Mouse (Mus musculus) lung, postnatal 10 days (tissue): ENCODE data around the gene Usp32.
A peak's percentile ranks its signal among the peaks of the same experiment; 100 is the strongest.
"Not testable (repeated sequence)": the region's sequence is repeated elsewhere in the genome, so short reads cannot be mapped to it uniquely, and the experiment has no call there.

ENCODE experiments used
- DNase-seq: peaks from one replicate; pipeline ENCODE4 v3.0.0; 2021

Gene Usp32

GRCm38 (mm10) chr11:85139581-85140540 is at the start of gene Usp32:
Gene Usp32, minus strand, starts transcription at chr11:85140161.
- DNase-seq = peak; percentile 97

- no peak for DNase-seq
Measured at GRCm38 (mm10) chr11:85189110-85189509, 49.1 kb upstream of the Usp32 start.

- no peak for DNase-seq
Measured at GRCm38 (mm10) chr11:85184839-85185238, 44.9 kb upstream of the Usp32 start.

- DNase-seq = peak; percentile 58
Measured at GRCm38 (mm10) chr11:85184082-85184481, 44.1 kb upstream of the Usp32 start.

DNA sequence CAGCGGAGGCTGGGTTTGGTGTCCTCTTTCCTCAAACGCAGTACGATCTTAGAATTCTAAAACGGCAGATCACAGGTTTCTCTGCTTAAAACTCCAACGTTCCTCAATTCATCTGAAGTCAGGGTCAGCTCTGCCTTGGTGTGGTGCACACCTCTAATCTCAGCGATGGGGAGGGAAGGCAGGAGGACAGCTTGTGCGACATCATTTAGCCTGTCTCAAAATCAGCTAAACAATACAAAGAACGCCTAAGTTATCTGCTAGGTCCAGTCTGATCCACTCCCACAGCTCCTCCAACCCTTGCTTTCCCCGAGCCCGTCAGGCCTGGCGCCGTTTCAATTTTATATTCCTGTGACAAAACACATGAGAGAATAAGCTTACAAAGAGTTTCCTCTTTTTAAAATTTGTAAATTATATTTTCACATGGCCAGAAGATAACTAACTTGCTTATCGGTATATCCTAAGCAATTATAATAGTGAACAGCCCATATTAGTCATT is 43.4 kb upstream of the Usp32 start:
- peak; percentile 38 for DNase-seq

GRCm38 (mm10) chr11:85182617-85183283 is 42.8 kb upstream of the Usp32 start:
- peak; percentile 84 for DNase-seq

GRCm38 (mm10) chr11:85178413-85178812 is 38.5 kb upstream of the Usp32 start:
- DNase-seq = no peak

DNA sequence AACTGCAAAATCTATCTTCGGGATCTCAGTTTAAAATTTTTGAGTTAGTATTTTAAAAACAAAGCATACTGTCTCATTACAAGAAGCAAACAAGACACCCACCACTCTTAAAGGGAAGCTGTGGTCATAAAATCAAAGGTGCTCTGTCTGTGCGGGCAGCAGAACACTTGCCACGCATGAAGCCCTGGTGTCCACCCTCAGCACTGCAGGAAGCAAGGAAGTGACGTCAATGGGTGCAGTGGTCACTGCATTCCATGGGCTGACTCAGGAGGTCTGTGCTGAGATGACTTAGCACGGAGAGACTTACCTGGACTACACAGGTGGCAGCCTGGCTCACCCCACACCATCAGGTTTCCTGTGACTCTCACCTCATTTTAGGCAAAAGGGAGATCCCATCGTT is 37.8 kb upstream of the Usp32 start:
- DNase-seq = no peak

DNA sequence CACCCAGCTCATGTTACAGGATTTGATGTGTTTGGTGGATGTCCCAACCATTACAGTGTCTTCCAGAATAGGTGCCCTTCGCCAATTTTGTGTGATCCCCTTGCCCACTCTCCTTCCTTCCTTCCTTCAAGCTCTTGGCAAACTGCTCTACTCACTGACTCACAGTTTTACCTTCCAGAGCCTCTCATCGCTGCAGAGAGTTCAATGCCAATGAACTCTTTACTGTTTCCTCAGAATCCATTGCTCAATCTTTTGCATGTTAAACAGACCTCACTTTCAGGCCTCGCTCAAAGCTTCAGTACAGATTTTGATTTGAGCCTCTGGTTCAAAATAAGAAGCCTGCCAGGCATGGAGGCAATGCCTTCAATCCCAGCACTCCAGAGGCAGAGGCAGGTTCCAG is 36.0 kb upstream of the Usp32 start:
- no peak for DNase-seq

- DNase-seq = no peak
Measured at GRCm38 (mm10) chr11:85170833-85171232, 30.9 kb upstream of the Usp32 start.

GRCm38 (mm10) chr11:85170058-85170740 is 30.2 kb upstream of the Usp32 start, which contains the start of gene 1700125H20Rik:
Gene 1700125H20Rik, plus strand, starts transcription at chr11:85170404.
- DNase-seq = peak; percentile 95

- no peak for DNase-seq
Measured at GRCm38 (mm10) chr11:85167503-85167902, 27.5 kb upstream of the Usp32 start.

- no peak for DNase-seq
Measured at GRCm38 (mm10) chr11:85164371-85164770, 24.4 kb upstream of the Usp32 start.

DNA sequence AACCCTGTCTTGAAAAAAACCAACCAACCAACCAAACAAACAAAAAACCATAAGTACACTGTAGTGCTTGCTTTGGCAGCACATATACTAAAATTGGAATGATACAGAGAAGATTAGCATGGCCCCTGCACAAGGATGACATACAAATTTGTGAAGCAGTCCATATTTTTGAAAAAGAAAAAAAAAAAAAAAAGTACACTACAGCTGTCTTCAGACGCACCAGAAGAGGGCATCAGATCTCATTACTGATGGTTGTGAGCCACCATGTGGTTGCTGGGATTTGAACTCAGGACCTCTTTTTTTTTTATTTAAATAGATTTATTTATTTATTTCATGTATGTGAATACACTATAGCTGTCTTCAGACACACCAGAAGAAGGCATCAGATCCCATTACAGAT is 23.1 kb upstream of the Usp32 start:
- not testable (repeated sequence) for DNase-seq

- DNase-seq = no peak
Measured at GRCm38 (mm10) chr11:85157301-85157700, 17.3 kb upstream of the Usp32 start.

DNA sequence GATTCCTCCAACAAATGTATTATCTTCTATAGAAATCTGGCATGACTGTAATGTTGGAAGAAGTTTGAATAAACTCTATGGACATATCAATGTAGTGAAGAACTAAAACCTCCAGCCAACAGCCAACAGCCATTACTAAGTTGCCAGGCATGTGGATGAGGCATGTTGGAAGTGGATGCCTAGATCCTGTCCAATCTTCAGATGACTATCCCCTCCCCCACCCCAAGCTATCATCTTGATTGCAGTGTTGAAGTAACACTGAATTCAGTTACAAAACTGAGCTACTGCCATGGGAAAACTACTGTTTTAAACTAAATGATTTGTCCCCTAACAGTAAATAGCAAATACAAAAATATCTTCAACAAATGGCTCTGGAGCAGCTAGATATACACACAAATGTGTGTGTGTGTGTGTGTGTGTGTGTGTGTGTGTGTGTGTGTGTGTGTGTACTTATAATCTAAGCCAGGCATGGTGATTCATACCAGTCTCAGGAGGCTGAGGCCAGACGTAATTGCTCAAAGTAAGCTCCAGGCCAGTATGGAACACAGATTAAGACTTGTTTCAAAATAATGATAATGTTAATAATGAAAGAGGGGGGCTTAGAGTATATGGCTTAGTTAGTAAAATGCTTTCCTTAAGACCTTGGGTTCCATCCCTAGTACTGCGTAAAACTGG is 12.4 kb upstream of the Usp32 start:
- no peak for DNase-seq

- peak; percentile 16 for DNase-seq
Measured at GRCm38 (mm10) chr11:85138776-85139474, 1.0 kb downstream of the Usp32 start.

- DNase-seq = no peak
Measured at GRCm38 (mm10) chr11:85131542-85131941, 8.4 kb downstream of the Usp32 start.

DNA sequence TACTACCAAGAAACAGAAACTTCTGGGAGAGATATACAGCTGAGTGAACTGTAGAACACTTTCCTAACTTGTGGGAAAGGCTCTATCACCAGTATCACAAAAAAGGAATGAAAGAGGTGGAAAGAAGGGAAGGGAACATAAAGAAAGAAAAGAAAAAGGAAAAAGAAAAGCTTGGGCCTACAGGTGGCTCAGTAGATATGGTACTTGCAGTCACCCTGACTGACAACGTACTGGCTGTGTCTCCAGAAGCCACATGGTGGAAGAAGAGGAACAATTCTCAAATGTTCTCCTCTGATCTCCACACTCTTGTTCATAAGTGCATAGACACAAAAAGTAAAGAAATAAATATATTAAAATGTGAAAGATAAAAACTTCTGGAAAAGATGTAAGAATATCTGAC is 11.1 kb downstream of the Usp32 start:
- DNase-seq = no peak

- DNase-seq = no peak
Measured at GRCm38 (mm10) chr11:85126257-85127102, 13.5 kb downstream of the Usp32 start.
